Mouse (Mus musculus) liver, adult 2 months (tissue): ENCODE measurements around the gene Bbs12. TPM values are rescaled to one million over a fixed set of nuclear protein-coding genes. Genes with fewer than 3 reads are reported as not detected.

Experiments used
- DNase-seq: peaks from one replicate; pipeline ENCODE4 v3.0.0-alpha.2; 2011; ENCODE audit warnings: low read depth, low spot score; ENCODE audit errors: extremely low read depth
- H3K27ac ChIP-seq: fragments of 200-500 bp; replicated peaks from 2 replicates; pipeline ENCODE4 v1.5.1; 2012; ENCODE audit warnings: low read depth, mild to moderate bottlenecking, control low read depth, inconsistent platforms, low read length; ENCODE audit not compliant: insufficient read depth
- H3K27me3 ChIP-seq: fragments of 200-500 bp; 2 replicates; pipeline ENCODE4 v1.6.1; 2012; ENCODE audit warnings: mild to moderate bottlenecking, moderate library complexity, low read length, inconsistent platforms; ENCODE audit not compliant: control insufficient read depth, insufficient read depth
- H3K36me3 ChIP-seq: fragments of 200-500 bp; 2 replicates; pipeline ENCODE4 v1.6.1; 2012; ENCODE audit warnings: low read length, inconsistent platforms; ENCODE audit not compliant: control insufficient read depth, insufficient read depth
- H3K4me1 ChIP-seq: fragments of 200-500 bp; 2 replicates; pipeline ENCODE4 v1.6.1; 2011; ENCODE audit warnings: low read length; ENCODE audit not compliant: control insufficient read depth, insufficient read depth
- H3K4me3 ChIP-seq: fragments of 200-500 bp; 2 replicates; pipeline ENCODE4 v1.5.1; 2011; ENCODE audit warnings: low read depth, mild to moderate bottlenecking, control low read depth, low read length, moderate library complexity; ENCODE audit not compliant: insufficient read depth
- H3K79me2 ChIP-seq: fragments of 200-500 bp; 2 replicates; pipeline ENCODE4 v1.6.1; 2012; ENCODE audit warnings: inconsistent platforms, mild to moderate bottlenecking, low read length, moderate library complexity; ENCODE audit not compliant: control insufficient read depth, insufficient read depth
- H3K9ac ChIP-seq: fragments of 200-500 bp; 2 replicates; pipeline ENCODE4 v1.6.1; 2012; ENCODE audit warnings: low read depth, mild to moderate bottlenecking, control low read depth, inconsistent platforms, low read length
- CTCF ChIP-seq: fragments of 200-500 bp; IDR thresholded peaks from 2 replicates; pipeline ENCODE4 v1.5.1; 2011; ENCODE audit warnings: low read depth, low read length, control low read depth
- POLR2A ChIP-seq: fragments of 200-500 bp; IDR thresholded peaks from 2 replicates; pipeline ENCODE4 v1.6.1; 2011; ENCODE audit warnings: low read length, control low read depth; ENCODE audit not compliant: insufficient read depth; ENCODE audit errors: extremely low read depth
- whole genome bisulfite sequencing: fragments of 180-500 bp; shearing (Covaris S2); methylation state at CpG from one replicate; pipeline ENCODE4 v1.1.7; 2018; 5-methylcytosine and 5-hydroxymethylcytosine counted together
- polyA plus RNA-seq: library from polyadenylated mRNA; depleted of rRNA; stranded (reverse); fragments of >200 nt; gene quantifications from 2 replicates; pipeline ENCODE4 v1.2.3, GENCODE M21; 2012
- total RNA-seq: library from RNA; depleted of rRNA; stranded (reverse); fragments of >200 nt; gene quantifications from 2 replicates; pipeline ENCODE4 v1.2.3, GENCODE M21; 2014

Gene Bbs12
- total and polyA plus RNA-seq, 2 experiments = 0.09 to 1.1 TPM

DNA sequence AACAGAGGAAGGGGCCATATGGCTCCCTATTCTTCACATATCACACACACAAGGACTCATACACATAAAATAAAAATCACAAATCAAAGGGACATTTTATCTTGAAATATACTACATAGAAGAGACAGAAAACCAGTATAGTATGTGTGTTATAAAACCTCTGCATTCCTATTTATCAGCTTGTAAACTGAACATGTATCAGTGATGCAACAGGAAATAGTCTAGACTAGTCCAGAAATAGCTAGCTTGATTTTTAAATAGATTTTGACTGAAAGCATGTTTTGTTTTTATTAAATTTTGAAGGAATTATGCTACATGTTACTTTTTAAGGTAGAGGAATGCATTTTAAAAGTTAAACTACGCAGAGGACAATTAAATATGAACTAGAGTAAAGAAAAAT is 17.6 kb downstream of the Bbs12 start:
- H3K36me3 ChIP-seq = no peaks in the 10 kb centered on the region
- 89% methylated on average over 1 of the region's 1 CpGs for WGBS
- TF ChIP-seq POLR2A (no peak), CTCF (no peak)
- H3K4me1 ChIP-seq = no peaks in the 10 kb centered on the region
- DNase-seq = no peak
- H3K27me3 ChIP-seq = no peaks in the 10 kb centered on the region
- no peak overlapping the region for H3K4me3 ChIP-seq
- H3K79me2 ChIP-seq = no peaks in the 10 kb centered on the region
- H3K9ac ChIP-seq = no peak overlapping the region
- no peak overlapping the region for H3K27ac ChIP-seq

DNA sequence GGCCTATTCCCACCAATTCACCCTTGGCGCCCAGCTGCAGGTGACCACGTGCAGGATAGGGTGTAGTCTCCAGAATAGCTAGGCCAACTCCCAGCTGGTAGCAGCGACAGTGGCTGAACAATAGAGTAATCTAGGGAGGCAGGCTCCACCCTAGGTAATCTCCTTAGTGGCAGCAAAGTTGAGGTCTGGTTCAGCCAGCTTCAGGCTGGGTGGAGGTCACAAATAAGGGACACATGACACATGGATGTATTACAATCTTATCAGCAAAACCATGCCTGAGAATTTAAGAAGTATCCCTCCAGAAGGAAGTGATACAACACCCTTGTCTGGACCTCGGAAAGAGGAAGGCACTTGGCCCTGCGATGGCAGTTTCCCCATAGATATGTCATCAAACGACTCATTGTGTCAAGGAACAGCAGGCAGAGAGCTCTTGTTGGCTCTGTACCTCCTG is 19.7 kb downstream of the Bbs12 start:
- DNase-seq = peak; percentile 21
- no peaks in the 10 kb centered on the region for H3K27me3 ChIP-seq
- no peak overlapping the region for H3K4me3 ChIP-seq
- no peak overlapping the region for H3K27ac ChIP-seq
- H3K79me2 ChIP-seq = no peaks in the 10 kb centered on the region
- H3K9ac ChIP-seq = no peak overlapping the region
- no peaks in the 10 kb centered on the region for H3K36me3 ChIP-seq
- TF ChIP-seq POLR2A (no peak), CTCF (no peak)
- no peaks in the 10 kb centered on the region for H3K4me1 ChIP-seq
- WGBS = 65% methylated on average over 6 of the region's 6 CpGs

DNA sequence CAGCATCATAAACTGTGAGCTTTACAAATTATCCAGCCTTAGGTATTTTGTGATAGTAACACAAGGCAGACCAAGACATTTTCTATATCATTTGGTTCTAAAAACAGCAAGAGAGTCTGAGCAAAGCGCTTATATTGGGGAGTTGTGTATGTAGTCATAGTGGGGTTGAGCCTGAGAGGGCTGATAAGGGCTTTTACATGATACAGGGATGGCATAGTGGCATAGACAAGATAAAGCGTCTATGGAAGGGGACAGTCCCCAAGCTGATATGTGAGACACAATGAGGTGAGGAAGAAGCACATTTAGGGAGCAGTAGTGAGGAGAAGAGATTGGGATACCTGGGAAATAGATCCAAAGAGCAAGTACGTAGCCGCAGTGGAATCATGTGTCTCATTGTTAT is 21.7 kb downstream of the Bbs12 start:
- no peak overlapping the region for H3K4me3 ChIP-seq
- no peaks in the 10 kb centered on the region for H3K4me1 ChIP-seq
- H3K9ac ChIP-seq = no peak overlapping the region
- H3K27ac ChIP-seq = no peak overlapping the region
- whole genome bisulfite sequencing = 94% methylated on average over 4 of the region's 4 CpGs
- no peak for TF ChIP-seq POLR2A
- TF ChIP-seq CTCF = no peak
- DNase-seq = no peak
- no peaks in the 10 kb centered on the region for H3K27me3 ChIP-seq
- no peaks in the 10 kb centered on the region for H3K36me3 ChIP-seq
- no peaks in the 10 kb centered on the region for H3K79me2 ChIP-seq

DNA sequence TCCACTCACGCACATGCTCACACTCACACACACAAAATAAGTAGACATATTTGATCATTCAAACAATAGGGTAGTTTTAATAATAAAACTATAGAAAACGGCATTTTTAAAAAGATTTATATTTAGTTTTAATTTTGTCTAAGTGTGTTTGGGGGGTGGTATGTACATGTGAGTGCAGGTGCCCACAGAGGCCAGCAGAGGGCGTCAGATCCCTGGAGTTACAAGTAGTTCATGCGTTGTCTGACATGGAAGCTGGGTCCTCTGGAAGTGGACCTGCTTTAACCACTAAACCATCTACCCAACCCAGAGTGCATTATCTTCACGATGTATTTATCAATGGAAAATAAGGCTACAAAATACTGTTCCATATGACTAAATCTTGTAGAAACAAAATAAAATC is 28.8 kb downstream of the Bbs12 start:
- DNase-seq = peak; percentile 64
- no peak overlapping the region for H3K9ac ChIP-seq
- H3K27ac ChIP-seq = no peak overlapping the region
- H3K4me1 ChIP-seq = peaks cover 4% of the 10 kb centered on the region; the same call in 1 of the 2 replicates
- H3K4me3 ChIP-seq = no peak overlapping the region
- H3K79me2 ChIP-seq = no peaks in the 10 kb centered on the region
- TF ChIP-seq CTCF (peak; percentile 81), POLR2A (no peak)
- H3K36me3 ChIP-seq = no peaks in the 10 kb centered on the region
- no peaks in the 10 kb centered on the region for H3K27me3 ChIP-seq
- 70% methylated on average over 5 of the region's 5 CpGs for WGBS

DNA sequence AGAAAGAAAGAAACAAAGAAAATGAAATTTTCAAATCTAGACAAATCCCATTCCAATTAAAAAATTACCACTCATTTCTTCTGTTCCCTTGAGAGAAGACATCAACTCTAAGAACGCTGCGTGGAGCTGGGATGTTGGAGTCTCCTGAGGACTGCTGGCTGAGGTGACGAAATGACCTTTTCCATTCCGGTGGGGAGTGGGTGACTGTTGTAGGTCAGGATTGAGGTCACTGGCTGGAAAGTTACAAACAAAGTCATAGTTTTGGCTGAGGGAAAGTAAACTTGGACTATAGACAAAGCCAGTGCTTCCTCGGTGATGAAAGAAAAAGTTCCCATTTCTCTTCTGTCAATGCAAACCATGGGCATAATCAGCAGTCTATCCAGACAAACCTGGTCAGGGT is 30.5 kb downstream of the Bbs12 start:
- Histone ChIP-seq H3K4me3 (no peak overlapping the region), H3K9ac (no peak overlapping the region), H3K36me3 (no peaks in the 10 kb centered on the region), H3K27me3 (peaks cover 4% of the 10 kb centered on the region; the same call in 1 of the 2 replicates), H3K79me2 (no peaks in the 10 kb centered on the region), H3K4me1 (peaks cover 4% of the 10 kb centered on the region; the same call in 1 of the 2 replicates), H3K27ac (no peak overlapping the region)
- whole genome bisulfite sequencing = 16% methylated on average over 5 of the region's 5 CpGs
- TF ChIP-seq CTCF (no peak), POLR2A (no peak)
- peak; percentile 46 for DNase-seq

DNA sequence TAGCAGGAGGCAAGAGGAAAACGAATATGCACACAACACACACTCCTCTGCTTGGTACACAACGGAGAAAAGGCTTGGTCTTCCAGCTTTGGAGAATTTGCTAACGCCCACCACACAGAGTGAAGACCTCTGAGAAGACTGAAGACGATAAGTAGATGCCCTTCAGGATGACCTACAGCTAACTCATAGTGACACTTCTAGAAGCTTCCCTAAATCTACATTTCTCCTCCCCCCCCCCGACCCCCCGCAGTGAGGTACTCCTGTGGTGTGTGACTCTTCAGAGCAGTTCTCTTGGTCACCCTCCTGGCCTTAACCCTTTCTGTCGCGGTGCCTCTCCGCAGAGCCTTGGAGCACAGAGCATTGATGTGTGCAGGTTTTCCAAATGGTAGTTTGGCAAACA is 35.3 kb downstream of the Bbs12 start:
- TF ChIP-seq POLR2A (no peak), CTCF (no peak)
- peaks cover 4% of the 10 kb centered on the region; the same call in 1 of the 2 replicates for H3K4me1 ChIP-seq
- H3K36me3 ChIP-seq = no peaks in the 10 kb centered on the region
- no peak overlapping the region for H3K4me3 ChIP-seq
- H3K27me3 ChIP-seq = peaks cover 15% of the 10 kb centered on the region; the same call in 1 of the 2 replicates
- no peak overlapping the region for H3K27ac ChIP-seq
- no peak overlapping the region for H3K9ac ChIP-seq
- no peaks in the 10 kb centered on the region for H3K79me2 ChIP-seq
- no peak for DNase-seq
- WGBS = 46% methylated on average over 9 of the region's 9 CpGs
